Mouse (Mus musculus) right cerebral cortex, postnatal 36 days (tissue): ENCODE results near the gene Ercc8.

Experiments used
- DNase-seq, 2 experiments: peaks; one replicate each; pipeline ENCODE4 v3.0.0; 2022; ENCODE audit warnings: low spot score in 2 of 2, mixed read lengths in 1 of 2

Gene Ercc8

GRCm38 (mm10) chr13:108219773-108220172 is 61.2 kb downstream of the Ercc8 start:
- no peak for DNase-seq

GRCm38 (mm10) chr13:108229191-108229590 is 70.7 kb downstream of the Ercc8 start:
- no peak for DNase-seq

DNA sequence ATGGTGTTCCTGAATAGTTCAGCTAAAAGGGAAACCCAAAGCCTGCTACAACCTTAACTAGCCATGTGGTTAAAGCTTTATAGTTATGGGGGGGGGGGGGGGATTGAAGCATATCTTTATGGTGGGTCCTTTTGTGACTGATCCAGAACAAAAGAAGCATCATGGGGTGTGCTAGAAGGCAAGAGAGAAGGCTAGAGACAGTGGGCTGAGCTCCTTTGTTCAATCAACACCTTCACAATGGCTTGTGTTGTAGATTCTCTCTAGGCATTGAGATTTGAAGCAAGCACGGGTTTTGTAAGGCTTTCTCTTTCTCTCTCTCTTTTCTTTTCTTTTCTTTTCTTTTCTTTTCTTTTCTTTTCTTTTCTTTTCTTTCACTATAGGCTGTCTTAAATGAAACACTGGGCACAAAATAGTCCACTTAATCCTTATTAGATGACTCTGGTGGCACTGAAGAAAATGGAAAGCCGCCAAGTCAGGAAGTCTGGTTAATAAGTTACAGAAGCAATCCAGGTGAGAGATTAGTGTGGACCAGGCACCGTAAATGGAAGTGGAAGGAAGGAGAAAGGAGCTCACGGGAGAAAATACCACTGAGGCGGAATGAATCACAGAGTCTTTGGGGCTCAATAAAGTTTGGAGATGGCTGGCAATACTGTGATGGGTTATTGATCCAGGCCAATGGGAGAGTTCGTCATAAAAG is 71.3 kb downstream of the Ercc8 start:
- DNase-seq, result no peak

- no peak for DNase-seq
These were observed 81.5 kb downstream of the Ercc8 start for GRCm38 (mm10) chr13:108240012-108240411.

DNA sequence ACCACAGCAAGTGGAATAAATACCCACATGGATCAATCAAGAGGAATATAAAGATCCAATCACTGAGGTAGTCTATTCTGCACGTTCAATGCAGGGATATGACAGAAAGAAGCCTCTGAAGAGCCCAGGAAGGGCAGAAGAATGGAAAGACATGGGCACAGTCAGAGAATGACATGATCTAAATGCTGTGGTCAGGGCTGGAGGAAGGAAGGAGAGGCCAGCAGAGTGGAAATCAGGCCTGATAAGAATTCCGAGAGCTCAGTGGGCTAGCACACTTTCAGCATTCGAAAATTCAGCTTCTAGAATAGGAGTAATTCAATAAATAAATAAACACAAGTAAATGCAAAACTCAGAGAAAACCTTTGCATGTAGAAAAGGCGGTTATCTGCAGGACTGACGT is 83.2 kb downstream of the Ercc8 start:
- no peak for DNase-seq
